ENCODE assay signal across 14 mouse cellular contexts in genomic region chr19:26946562-26946961, GRCm38 (mm10).
"Had no signal": no experiment of that assay in that cellular context is flagged by ENCODE, and none has a peak within 500 bp of the region (broad histone marks: within the 10 kb centered on the region; RNA-seq: fewer than 3 reads in every experiment).

No protein-coding gene starts in this region.

- H3K4me1 ChIP-seq: neural tube, embryonic 15.5 days; stomach, embryonic 15.5 days had no signal

- H3K9me3 ChIP-seq: neural tube, embryonic 15.5 days; stomach, embryonic 15.5 days had no signal

- H3K27ac ChIP-seq: neural tube, embryonic 15.5 days; stomach, embryonic 15.5 days; stomach, postnatal 0 days had no signal

- DNase-seq: right cerebral cortex, adult 18-20 months; right cerebral cortex, postnatal 14 days; right cerebral cortex, postnatal 25 days; right cerebral cortex, postnatal 4 days; spleen, adult 18-20 months; thymus, adult 18-20 months; thymus, adult 2 months; thymus, postnatal 14 days; thymus, postnatal 25 days; thymus, postnatal 36 days; thymus, postnatal 4 days had no signal

- H3K4me3 ChIP-seq: neural tube, embryonic 15.5 days; stomach, embryonic 15.5 days had no signal

- H3K27me3 ChIP-seq: neural tube, embryonic 15.5 days; stomach, embryonic 15.5 days had no signal

- H3K36me3 ChIP-seq: neural tube, embryonic 15.5 days; stomach, embryonic 15.5 days had no signal

- H3K9ac ChIP-seq: neural tube, embryonic 15.5 days; stomach, embryonic 15.5 days had no signal

- H3K4me2 ChIP-seq: neural tube, embryonic 15.5 days; stomach, embryonic 15.5 days had no signal
